Mouse (Mus musculus) C2C12 (cell line): ENCODE data around the gene Coq4.

Source experiments
- CTCF ChIP-seq: IDR thresholded peaks from one replicate; pipeline ENCODE4 v1.5.1; 2011; ENCODE audit not compliant: control insufficient read depth, insufficient read depth, insufficient read length
- MYOG ChIP-seq: IDR thresholded peaks from one replicate; pipeline ENCODE4 v1.6.1; 2011; ENCODE audit not compliant: control insufficient read depth, insufficient read length; ENCODE audit errors: extremely low read depth

DNA sequence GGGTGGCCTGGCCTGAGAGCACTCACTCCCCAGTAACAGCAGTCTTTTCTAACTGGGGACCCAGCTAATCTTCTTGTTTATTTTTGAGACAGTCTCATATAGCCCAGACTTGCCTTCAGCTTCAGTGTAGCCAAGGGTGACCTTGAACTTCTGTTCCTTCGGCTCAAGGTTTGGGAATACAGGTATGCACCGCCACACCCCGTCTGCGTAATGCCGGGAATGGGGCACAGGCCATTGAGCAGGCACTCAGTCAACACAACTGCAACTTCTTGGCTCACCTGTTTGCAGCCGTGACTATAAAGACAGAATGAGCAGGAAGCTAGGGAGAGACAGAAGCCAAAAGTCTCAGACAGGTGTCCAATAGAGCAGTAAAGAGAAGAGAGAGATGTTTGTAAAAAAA lies 43.0 kb upstream of the Coq4 start:
- TF ChIP-seq CTCF (no peak), MYOG (no peak)
